Comparison of ENCODE assay signal across 7 mouse cellular contexts in the genomic region with DNA sequence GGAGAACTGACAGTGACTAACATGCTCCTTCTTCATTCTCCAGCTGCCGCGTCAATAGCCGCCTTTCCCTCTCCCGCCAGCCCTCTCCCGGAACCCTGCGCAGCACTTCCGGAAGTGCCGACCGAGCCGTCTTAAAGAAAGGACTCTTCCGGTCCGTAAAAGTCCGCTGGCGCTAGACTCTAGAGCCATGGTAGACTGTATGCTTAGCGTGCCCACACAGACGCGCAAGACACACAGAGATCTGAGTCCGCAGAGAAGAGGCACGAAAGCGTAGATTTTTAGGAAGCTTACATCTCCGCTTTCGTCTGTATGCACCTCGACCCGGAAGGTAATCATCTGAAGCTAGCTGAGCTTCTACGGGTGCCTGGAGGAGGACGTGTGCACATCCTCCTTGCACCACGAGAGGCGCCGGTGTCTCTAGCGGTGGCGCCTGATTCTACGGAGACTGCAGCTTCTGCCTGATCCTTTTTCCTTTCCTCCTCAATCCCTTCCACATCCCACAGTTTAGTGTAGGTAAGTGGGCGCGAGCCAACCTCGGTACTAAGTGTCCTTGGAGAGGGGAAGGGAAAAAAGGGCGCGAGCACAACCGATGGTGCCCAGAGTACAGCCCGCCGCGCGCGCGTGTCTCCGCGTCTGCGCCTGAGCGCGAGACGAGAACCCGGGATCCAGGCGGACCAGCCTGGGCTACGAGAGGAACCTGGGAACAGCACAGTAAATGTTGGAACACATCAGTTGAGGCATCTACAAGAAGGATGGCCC. TPM values are rescaled to one million over a fixed set of nuclear protein-coding genes. Genes with fewer than 3 reads are reported as not detected.
A peak's percentile ranks its signal among the peaks of the same experiment; 100 is the strongest.
DNase-seq lines count a peak whose midpoint lies in the region; ATAC-seq lines count a peak whose summit lies in the region.

TSS of gene Nudt5 (plus strand) at position 147 of the 759 bp plus-strand sequence.
TSS of gene Cdc123 (minus strand) at position 292 of the 759 bp plus-strand sequence.

- WGBS in embryonic facial prominence, embryonic 12.5 days, result under 1% methylated on average over 53 of the region's 53 CpGs
- under 1% methylated on average over 53 of the region's 53 CpGs for WGBS in limb, embryonic 11.5 days
- under 1% methylated on average over 53 of the region's 53 CpGs for WGBS in midbrain, embryonic 14.5 days

- H3K4me3 ChIP-seq in embryonic facial prominence, embryonic 12.5 days, result peak within 1 kb of the TSS; percentile 75
- peak within 1 kb of the TSS; percentile 78 for H3K4me3 ChIP-seq in limb, embryonic 11.5 days (ENCODE audit: low read depth, low read length)
- H3K4me3 ChIP-seq in midbrain, embryonic 14.5 days (replicated peaks; ENCODE audit: low read depth, low read length), result peak within 1 kb of the TSS; percentile 77

- no peaks in the 10 kb centered on the region for H3K27me3 ChIP-seq in embryonic facial prominence, embryonic 12.5 days
- no peaks in the 10 kb centered on the region for H3K27me3 ChIP-seq in limb, embryonic 11.5 days (ENCODE audit: control insufficient read depth, insufficient read depth, low read length)
- no peaks in the 10 kb centered on the region for H3K27me3 ChIP-seq in midbrain, embryonic 14.5 days (ENCODE audit: control insufficient read depth, insufficient read depth, low read length)

- peak within 1 kb of the TSS; percentile 94 for H3K27ac ChIP-seq in embryonic facial prominence, embryonic 12.5 days
- H3K27ac ChIP-seq in limb, embryonic 11.5 days (replicated peaks; ENCODE audit: low read depth, low read length), result peak within 1 kb of the TSS; percentile 77
- H3K27ac ChIP-seq in midbrain, embryonic 14.5 days (replicated peaks; ENCODE audit: low read depth, low read length), result peak within 1 kb of the TSS; percentile 89

- H3K4me1 ChIP-seq in embryonic facial prominence, embryonic 12.5 days, result peaks cover 5% of the 10 kb centered on the region; the same call in 1 of the 2 replicates
- H3K4me1 ChIP-seq in limb, embryonic 11.5 days (ENCODE audit: control insufficient read depth, insufficient read depth, low read length), result 0 out of 2 replicates have a peak, but pooled peaks cover 5% of the 10 kb centered on the region
- H3K4me1 ChIP-seq in midbrain, embryonic 14.5 days (ENCODE audit: control insufficient read depth, insufficient read depth, low read length), result 0 out of 2 replicates have a peak, but pooled peaks cover 7% of the 10 kb centered on the region

- no peaks in the 10 kb centered on the region for H3K9me3 ChIP-seq in embryonic facial prominence, embryonic 12.5 days
- H3K9me3 ChIP-seq in limb, embryonic 11.5 days (ENCODE audit: control insufficient read depth, low read length), result peaks cover 2% of the 10 kb centered on the region; the same call in 1 of the 2 replicates
- H3K9me3 ChIP-seq in midbrain, embryonic 14.5 days (ENCODE audit: control insufficient read depth, low read length), result no peaks in the 10 kb centered on the region

- peak; percentile 83 for DNase-seq in adrenal gland, postnatal 25 days
- peak; percentile 99 for DNase-seq in heart, adult 11 months
- peak; percentile 93 for DNase-seq in kidney, adult 18-20 months
- peak; percentile 89 for DNase-seq in limb, embryonic 11.5 days (ENCODE audit: low spot score)
- peak; percentile 96 for DNase-seq in midbrain, embryonic 14.5 days
- DNase-seq in spleen, adult 18-20 months, result peak; percentile 70 to 78

- peak within 1 kb of the TSS; percentile 59 for H3K4me2 ChIP-seq in embryonic facial prominence, embryonic 12.5 days (replicated peaks)
- peak within 1 kb of the TSS; percentile 48 for H3K4me2 ChIP-seq in limb, embryonic 11.5 days (ENCODE audit: low read depth, severe bottlenecking)
- peak within 1 kb of the TSS; percentile 72 for H3K4me2 ChIP-seq in midbrain, embryonic 14.5 days (ENCODE audit: low read length)

- ATAC-seq in embryonic facial prominence, embryonic 12.5 days (ENCODE audit: insufficient number of reproducible peaks, insufficient read depth, low FRiP score, low TSS enrichment), result peak; percentile 94
- peak; percentile 90 for ATAC-seq in limb, embryonic 11.5 days (ENCODE audit: insufficient number of reproducible peaks, low FRiP score, low TSS enrichment, low read depth)
- ATAC-seq in midbrain, embryonic 14.5 days (ENCODE audit: low FRiP score, low TSS enrichment), result peak; percentile 96

- H3K36me3 ChIP-seq in embryonic facial prominence, embryonic 12.5 days, result peaks cover 33% of the 10 kb centered on the region
- peaks cover 14% of the 10 kb centered on the region for H3K36me3 ChIP-seq in limb, embryonic 11.5 days (ENCODE audit: control insufficient read depth, insufficient read depth, low read length)
- peaks cover 21% of the 10 kb centered on the region for H3K36me3 ChIP-seq in midbrain, embryonic 14.5 days (ENCODE audit: control insufficient read depth, insufficient read depth, low read length)

- peak within 1 kb of the TSS; percentile 84 for H3K9ac ChIP-seq in embryonic facial prominence, embryonic 12.5 days
- peak within 1 kb of the TSS; percentile 86 for H3K9ac ChIP-seq in limb, embryonic 11.5 days (ENCODE audit: low read length)
- H3K9ac ChIP-seq in midbrain, embryonic 14.5 days (replicated peaks; ENCODE audit: low read length), result peak within 1 kb of the TSS; percentile 74

RNA-seq across cellular contexts. Expression of gene Nudt5, which starts in this region (rescaled TPM):
- 41.9 and 43.2 TPM in 2 replicates for total RNA-seq in adrenal gland, postnatal 25 days (2021)
- polyA plus RNA-seq in embryonic facial prominence, embryonic 12.5 days (2016; fragmentation: Nextera tagmentation; extraction: Ambion mirVana), result 78.0 and 84.0 TPM in 2 replicates
- polyA plus RNA-seq in limb, embryonic 11.5 days (2014; fragmentation: Nextera tagmentation; extraction: Ambion mirVana), result 105 and 109 TPM in 2 replicates
- 19.8 and 26.6 TPM in 2 replicates for polyA plus RNA-seq in midbrain, embryonic 14.5 days (2014; fragmentation: Nextera tagmentation; extraction: Ambion mirVana)

RNA-seq across cellular contexts. Expression of gene Cdc123, which starts in this region (rescaled TPM):
- 129 and 133 TPM in 2 replicates for total RNA-seq in adrenal gland, postnatal 25 days (2021)
- 328 and 358 TPM in 2 replicates for polyA plus RNA-seq in embryonic facial prominence, embryonic 12.5 days (2016; fragmentation: Nextera tagmentation; extraction: Ambion mirVana)
- polyA plus RNA-seq in limb, embryonic 11.5 days (2014; fragmentation: Nextera tagmentation; extraction: Ambion mirVana), result 352 and 390 TPM in 2 replicates
- polyA plus RNA-seq in midbrain, embryonic 14.5 days (2014; fragmentation: Nextera tagmentation; extraction: Ambion mirVana), result 284 and 304 TPM in 2 replicates

Comparison
In these comparisons a context has a peak if more than half of its experiments do, and no peak if none do; other contexts are left out.
1. Peak in every context shown above with its lines: DNase-seq, ATAC-seq, H3K4me3 ChIP-seq and H3K27ac ChIP-seq.